Mouse (Mus musculus): ENCODE data around the gene Rtf2.

Rtf2 gene

DNA sequence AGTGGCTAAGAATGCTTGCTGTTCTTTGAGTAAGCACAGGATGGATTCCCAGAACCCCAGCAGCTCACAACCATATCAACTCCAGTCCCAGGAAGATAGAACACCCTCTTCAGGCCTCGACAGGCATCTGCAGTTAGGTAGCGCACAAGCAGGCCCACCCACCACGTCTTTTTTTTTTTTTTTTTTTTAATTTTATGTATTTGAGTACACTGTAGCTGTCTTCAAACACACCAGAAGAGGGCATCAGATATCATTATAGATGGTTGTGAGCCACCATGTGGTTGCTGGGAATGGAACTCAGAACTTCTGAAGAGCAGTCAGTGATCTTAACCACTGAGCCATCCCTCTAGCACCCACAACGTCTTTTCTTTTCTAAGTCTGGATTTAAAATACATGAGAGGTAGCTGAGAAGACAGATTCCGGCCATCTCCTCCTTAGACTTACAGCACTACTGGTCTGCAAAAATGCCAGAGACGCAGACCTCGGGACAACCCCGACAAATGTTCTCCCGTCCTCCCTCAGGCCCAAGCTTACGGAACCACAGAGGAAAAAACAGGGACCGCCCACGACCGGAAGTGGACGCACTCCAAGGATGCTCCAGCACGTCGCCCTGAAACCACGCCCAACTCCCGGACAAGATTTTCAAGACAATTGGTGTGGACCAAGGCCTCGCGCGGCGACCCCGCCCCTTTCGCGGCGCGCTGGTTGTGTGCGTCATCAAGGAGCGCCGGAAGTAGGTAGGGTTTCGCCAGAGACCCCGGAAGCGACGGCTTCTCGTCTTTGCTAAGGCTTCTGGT, at the start of gene Rtf2:
TSS of gene Rtf2 (plus strand) at position 714 of the 797 bp plus-strand sequence.
- in situ Hi-C loops (cut with MboI, MseI), result loop anchor here (5.0 to 25.0 kb wide), 2 partner anchors 38 to 1297 kb away; partner anchors contain the start of gene Vapb

DNA sequence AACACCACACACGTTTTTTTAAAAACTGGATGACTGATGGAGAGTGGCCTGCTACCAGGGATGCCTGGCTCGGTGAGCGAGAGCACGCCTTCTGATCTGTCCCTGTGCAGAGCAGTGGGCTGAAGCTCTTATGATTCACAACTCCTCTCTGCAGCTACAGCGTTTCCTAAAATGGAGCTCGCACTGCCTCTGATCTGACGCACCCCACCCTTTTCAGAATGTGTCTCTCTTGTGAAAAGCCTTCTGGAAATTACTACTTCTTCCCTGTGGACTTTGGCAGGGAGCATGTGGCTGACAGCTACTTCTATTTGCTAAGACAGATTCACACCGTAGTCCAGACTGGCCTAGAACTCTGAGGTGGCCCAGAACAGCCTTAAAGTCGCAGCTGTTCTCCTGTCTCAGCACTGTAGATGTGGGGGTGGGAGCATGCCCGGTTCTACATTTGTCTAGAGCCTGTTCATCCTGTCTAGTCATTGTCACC, 48.3 kb upstream of the Rtf2 start:
- in situ Hi-C loops (cut with MboI, MseI), result no loop called here

DNA sequence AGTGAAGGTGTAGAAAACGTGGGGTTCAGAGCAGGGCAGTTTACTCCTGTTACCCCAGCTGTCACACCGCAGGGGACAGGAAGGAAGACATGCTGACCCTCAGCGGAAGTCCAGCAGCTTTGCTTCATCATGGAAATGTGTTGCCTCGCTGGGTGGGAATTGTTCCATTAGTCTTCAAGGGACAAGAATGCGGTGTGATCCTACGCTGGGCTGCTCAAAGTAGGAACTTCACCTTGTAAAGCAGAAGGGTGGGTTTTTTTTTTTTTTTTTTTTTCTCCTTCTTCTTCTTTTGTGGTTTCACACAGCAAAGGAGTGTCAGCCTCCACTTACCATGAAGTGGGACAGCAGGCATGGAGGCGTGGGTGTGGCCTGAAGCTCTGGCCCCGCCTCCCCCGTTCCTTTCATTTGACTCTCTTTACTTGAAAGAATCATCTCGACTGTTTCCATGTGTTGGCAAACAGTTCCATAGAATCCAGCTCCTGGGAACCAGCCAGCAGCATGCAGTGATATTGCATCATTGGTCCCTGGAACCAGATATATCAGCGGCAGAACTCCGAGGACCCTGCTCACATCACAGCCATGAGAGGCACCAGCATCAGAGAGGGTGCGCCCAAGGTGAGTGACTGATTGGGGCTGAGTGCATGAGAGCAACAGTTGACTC, 46.8 kb upstream of the Rtf2 start, which contains the start of gene Cass4:
TSS of gene Cass4 (plus strand) at position 404 of the 661 bp plus-strand sequence.
- in situ Hi-C loops (cut with MboI, MseI), result no loop called here

DNA sequence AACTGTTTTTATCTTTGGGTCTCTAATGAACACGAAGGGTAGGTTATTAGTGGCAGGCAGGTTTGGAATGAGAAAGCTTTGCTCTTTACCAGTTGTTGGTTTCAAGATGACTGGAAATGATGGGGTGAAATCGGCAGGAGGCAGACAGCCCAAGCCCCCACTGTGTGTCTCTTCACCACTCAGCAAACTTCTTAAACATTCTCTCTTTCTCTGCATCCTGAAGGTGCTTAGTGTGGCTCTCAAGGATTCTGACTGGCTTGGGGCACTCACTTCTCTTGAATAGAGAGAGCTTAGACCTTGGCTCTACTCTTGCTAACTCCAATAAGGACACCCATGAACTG, 46.3 kb upstream of the Rtf2 start:
- in situ Hi-C loops (cut with MboI, MseI), result no loop called here

DNA sequence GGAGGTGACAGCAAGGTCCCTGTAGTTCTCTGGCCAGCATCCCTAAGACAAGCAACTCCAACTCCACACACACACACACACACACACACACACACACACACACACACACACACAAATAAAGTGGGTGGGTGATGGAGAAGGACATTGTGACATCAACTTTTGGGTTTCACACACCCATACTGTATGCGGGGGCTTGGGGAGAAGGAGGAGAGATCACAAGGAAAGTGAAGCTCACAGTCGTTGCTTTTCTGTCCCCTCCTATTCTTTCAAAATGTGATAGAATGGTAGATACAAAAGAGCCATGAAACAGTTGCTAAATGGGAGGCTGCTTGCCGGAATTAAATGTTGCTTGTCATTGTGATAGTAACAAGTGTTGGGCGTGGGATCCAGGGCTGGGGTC, 45.7 kb upstream of the Rtf2 start:
- in situ Hi-C loops (cut with MboI, MseI), result no loop called here

DNA sequence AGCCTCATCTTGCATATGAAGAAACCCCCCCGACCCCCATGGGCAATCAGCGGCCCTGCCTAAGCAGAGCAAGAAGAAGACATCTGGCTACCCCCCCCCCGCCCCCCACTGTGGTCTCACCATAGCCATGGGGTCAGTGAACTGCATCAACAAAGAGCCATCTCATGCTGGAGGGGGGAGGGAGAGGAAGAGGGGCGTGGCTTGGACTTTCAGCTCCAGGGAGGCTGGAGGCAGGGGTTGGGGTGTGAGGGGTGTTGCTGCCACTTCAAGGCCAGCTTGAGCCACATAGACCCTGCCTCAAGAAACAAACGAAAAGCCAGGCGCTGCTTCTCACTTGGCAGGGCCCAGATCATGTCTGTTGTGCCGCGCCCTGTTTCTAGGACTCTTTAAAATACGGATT, 44.4 kb upstream of the Rtf2 start:
- in situ Hi-C loops (cut with MboI, MseI), result no loop called here

DNA sequence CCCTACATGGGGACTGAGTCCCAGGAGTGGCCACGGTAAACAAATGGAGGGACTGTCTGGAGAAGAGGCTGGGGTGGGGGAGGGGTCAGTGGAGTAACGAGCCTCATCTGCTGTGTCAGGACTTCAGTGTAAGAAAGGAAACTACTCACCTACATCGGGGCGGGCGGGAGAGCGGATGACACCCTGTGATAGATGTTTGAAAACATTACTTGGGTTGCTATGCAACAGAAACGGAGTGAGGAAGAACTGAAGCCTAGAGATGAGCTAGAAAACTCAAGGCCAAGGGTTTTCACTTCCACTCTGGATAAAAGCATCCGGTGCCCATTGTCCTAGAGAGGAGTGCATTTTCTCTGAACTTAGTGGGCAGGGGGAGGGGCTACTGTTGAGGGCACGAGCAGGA, 40.5 kb upstream of the Rtf2 start:
- in situ Hi-C loops (cut with MboI, MseI), result loop anchor here (5.0 kb wide), 1 partner anchor 37 kb away; no protein-coding TSS in a partner anchor

DNA sequence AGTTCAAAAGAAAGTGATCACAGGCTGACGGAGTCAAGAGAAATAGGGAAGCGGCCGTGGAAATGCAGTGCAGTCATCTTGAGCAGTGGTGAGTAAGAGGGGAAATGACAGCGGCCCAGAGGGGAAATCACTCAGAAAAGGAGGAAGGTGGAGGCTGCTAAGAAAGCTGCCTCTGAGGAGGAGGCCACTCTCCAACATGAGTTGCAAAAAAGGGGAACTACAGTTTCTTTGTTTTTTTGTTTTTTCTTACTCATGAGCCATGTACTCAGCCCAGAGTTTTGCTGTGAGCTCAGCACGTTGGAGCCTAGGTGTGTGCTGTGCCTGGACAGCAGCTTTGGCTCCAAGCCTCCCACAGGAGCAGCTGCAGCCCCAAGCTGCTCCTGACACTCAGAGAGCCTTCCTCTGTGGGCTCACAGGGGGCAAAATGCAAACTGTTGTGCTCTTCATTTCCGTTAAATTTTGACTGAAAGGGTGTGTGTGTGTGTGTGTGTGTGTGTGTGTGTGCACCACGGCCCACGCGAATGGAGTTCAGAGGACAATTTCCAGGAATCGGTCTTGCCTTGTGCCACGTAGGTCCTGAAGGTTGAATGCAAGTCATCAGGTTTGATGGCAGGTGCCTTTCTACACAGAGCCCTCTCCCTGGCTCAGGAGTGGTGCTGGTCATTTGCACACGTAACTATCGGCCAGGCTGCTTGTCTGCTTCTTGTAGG, 39.1 kb upstream of the Rtf2 start:
- in situ Hi-C loops (cut with MboI, MseI), result loop anchor here (5.0 kb wide), 1 partner anchor 36 kb away; no protein-coding TSS in a partner anchor

DNA sequence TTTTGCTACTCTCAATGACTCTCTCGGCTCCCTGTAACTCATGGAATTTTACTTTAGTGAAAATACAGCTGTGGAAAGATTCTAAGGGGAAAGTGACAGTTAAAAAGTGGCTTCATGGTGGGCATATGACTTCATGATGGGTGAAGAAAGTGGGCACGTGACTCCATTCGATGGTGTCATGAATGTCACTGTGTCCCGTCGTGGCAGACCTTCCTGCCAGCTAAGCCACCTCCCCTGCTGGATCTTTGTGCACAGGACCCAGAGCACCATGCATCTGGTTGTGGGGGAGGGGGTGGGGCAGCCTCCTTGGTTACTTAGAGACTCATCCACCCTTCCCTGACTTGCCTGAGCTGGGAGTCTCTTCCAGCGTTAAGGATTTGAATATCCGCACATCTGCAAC, 36.1 kb upstream of the Rtf2 start:
- in situ Hi-C loops (cut with MboI, MseI), result loop anchor here (5.0 kb wide), 1 partner anchor 33 kb away; no protein-coding TSS in a partner anchor

DNA sequence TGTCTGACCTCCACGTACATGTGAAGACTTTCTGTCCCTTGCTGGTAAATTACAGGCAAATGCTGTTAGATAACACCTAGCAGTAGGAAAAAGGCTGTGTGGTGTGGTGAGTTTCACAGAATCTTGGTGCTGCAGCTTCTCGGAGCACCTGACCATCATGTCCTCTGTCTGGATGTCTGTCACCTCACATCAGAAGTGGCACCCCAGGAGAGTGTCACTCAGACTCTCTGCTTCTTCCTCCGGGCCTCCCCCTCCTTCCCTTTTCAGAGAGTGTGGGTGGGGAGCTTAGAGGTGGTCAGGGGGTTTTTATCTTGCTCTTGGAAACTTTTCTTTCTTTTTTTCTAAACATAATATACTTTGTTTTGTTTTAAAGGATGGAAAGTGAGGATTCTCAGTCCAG, 35.3 kb upstream of the Rtf2 start:
- in situ Hi-C loops (cut with MboI, MseI), result no loop called here

DNA sequence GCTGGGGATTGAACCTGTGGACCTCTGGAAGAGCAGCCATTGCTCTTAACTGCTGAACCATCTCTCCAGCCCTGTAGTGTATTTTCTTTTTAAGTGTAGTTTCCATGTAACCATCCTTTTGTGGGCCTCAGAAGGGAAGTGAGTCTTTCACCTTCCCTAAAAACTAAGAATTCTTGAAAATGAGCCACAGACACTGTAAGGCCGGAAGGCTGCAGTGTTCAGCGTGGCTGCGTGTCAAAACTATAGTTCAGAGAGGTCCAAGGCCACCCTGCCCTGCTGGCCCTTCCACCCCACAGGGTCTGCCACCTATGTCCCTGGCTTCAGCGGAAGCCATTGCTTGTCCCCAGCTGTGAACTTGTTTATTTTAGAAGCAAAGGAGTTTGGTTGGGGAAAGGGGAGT, 34.2 kb upstream of the Rtf2 start:
- in situ Hi-C loops (cut with MboI, MseI), result no loop called here

DNA sequence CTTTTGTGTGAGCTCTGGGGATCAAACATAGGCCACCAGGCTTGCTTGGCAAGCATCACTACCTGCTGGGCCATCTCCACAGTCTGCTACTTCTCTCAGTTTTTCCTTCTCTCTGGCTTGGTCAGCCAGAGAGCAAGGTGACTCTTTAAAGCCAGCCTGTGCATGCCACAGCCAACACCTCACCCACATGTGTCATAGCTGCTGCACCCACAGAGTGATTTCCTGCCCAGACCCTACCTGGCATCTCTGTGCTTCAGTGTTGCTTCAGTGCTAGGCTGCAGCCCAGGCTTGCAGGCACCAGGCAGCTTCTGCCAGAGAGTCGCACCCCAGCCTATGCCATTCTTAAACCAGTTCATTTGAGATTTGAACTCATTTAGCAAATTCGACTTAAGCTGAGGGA, 32.9 kb upstream of the Rtf2 start:
- in situ Hi-C loops (cut with MboI, MseI), result no loop called here

DNA sequence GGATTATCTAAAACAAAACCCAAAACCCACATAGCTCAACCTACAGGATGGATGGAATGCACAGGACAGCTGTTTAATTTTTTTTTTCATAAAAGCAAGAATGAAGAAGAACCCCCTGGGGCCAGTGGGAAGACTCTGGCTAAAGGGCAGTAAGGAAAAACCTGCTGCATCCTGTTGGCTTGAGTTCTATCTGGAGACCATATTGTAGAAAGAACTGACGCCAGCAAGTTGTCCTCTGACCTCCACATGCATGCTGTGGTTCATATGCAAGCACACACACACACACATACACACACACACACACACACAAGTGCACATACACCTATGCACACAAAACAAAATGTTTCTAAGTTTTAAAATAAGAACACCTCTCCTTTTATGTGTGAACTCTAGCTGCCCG, 29.7 kb upstream of the Rtf2 start:
- in situ Hi-C loops (cut with MboI, MseI), result no loop called here

DNA sequence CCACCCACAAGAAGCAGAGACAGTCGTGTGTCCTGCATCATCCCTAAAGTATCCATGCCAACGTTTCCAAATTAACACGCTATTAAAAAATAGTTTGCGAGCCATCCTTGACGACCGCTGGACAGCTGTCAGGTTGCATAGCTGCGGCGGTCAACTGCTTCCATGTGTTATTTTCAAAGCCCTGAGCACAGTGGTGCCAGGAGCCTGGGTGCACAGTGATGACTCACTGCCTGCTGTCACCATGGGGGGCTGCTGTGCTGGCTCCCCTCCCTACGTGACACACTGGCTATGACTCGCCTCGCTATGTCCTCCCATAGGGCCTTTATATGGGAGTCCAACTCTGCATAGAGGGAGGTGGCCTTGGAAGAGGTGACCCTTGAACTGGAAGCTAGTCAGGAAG, 29.3 kb upstream of the Rtf2 start:
- in situ Hi-C loops (cut with MboI, MseI), result no loop called here

DNA sequence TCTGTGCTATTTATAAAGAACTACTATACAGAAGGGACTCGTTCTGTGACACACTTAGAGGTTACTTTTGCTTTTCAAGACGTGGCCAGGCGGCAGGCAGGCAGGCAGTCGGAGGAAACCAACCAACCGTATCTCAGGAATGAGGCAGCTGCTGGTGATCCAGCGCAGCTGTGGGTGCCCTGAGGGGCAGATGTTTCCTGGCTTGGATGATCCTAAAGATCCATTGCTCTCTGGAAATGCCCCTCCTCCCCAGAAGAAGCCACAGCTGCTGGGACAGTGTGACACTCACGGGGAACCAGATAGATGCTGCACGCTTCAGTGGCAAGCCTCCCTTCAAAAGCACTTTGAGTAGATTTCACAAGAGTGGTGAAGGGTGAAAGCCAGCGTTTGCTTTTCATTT, 27.9 kb upstream of the Rtf2 start:
- in situ Hi-C loops (cut with MboI, MseI), result no loop called here

DNA sequence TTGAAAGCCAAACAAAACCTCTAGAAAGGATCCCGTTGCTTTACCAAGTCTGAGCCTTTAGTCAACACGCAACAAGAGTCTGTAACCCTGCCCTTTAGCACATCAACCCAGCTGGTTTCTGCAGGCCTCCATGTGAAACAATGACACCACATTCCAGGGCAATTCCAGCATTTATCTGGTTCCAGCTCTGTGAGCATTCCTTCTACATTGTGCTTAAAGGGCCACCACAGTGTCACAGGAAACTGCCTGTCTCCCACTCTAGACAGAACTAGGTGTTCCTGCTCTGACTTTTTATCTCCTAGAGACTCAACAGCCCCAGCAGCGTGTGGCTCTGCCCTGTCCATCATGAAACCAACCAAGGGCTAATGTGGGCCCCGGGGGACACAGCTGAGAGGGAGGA, 27.1 kb upstream of the Rtf2 start:
- in situ Hi-C loops (cut with MboI, MseI), result no loop called here

DNA sequence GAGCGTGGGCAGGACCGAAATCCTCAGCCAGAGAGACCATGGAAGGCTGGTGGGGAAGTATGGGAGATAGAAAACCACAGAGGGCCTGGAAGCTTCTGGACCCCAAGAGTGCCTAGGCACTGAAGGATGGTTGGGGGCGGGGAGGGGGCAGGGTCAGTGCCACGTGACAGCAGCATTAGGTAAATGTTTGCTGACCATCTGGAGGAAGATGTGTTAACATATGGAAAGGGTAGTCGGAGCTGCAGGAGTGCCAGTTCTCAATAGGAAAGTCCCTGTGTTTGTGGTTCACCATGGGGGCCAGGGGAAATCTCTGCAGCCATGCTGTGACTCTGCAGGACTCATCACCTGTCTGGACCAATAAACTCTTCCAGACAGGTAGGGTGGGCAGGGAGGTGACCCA, 26.5 kb upstream of the Rtf2 start:
- in situ Hi-C loops (cut with MboI, MseI), result no loop called here

DNA sequence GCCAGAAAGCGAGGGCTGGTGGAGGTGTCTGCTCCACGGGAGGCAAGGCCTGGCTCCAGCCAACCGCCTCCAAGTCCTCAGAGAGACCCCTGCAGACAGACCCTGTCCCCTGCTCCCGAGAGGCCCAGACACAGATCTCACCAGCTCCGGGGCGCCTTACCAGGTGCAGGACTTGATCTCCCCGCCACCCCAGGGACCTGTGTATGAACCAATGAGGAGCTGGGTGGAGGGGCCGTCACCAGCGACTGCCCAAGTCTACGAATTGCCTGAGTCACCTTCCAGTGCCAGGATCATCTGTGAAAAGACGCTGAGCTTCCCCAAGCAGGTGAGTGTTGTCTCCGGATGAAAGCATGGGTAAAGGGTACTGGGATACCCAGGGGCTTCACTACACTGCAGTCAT, 24.1 kb upstream of the Rtf2 start:
- in situ Hi-C loops (cut with MboI, MseI), result no loop called here

DNA sequence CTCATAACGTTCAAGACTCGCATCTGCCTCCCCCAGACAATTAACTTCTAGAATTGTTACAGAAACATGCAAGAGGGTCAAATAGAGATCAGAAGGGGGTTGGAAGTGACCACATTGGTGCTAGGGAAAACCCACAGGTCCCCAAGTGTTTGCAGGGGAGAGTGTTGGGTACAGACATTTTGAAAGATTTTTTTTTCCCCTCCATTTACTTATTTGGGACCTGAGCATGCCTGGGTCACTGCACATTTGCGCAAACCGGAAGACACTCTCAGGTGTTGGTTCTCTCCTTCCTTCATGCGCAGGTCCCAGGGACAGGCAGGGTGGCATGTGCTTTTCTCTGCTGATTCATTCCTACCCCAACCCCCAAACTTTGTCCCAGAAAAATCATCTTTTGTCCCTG, 23.5 kb upstream of the Rtf2 start:
- in situ Hi-C loops (cut with MboI, MseI), result no loop called here

DNA sequence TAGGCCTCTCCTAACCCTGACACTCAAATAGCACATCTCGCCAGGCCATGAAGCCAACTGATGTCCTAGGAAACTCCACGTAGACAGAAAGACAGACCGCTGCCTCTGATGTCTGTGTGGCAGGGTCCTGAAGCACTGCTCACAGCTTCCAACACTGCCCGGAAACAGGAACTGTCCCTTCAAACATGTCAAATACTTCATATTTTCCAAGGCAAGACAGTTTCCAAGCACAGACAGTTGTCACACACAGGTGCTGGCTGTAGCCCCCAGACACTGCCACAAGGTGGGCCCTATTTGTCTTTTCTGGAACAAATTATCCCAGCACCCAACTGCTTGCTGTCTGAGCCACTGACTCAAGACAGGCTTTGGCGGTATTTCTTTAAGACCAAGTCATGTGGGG, 22.1 kb upstream of the Rtf2 start:
- in situ Hi-C loops (cut with MboI, MseI), result no loop called here

DNA sequence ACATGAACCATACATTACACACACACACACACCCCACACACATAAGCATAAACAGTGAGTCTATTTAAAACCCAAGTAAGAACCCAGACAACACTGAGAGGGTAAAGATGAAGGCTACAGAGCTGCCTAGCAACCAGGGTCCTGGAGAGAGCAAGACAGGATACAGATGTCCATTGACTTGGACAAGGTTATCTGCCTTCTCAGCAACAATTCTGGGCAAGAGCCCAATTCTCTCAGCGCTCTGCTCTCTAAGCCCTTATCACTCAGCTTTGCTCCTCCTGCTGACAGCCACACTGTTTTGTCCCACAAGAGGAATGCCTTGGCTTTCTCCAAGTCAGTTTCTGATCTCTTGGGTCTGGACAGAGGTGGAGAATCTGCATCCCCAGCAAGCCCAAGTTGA, 9.7 kb upstream of the Rtf2 start:
- in situ Hi-C loops (cut with MboI, MseI), result loop anchor here (5.0 to 25.0 kb wide), 2 partner anchors 1217 to 1307 kb away; partner anchors contain the start of gene Vapb

DNA sequence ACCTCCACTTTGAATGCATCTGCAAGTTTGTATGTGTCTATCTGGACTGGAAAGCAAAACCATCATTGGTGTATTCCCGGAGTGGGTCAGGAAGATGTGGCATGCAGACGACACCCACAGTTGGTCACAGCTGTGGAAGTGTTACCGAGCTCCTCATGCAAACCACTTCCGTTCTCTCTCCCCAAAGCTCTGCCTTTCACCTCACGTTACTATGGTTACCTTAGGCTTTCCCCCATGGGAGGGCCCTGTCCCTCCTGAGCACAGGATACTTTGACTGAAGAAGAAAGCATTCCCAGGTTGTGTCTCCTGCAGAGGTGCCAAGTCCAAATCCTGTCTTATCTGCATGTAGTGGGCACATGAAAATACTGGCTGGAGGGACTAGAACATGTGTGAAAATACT, 6.6 kb upstream of the Rtf2 start:
- in situ Hi-C loops (cut with MboI, MseI), result loop anchor here (5.0 to 25.0 kb wide), 2 partner anchors 1214 to 1304 kb away; partner anchors contain the start of gene Vapb

Measured in T-helper 2 cell (primary cell).